Mouse (Mus musculus): ENCODE data around the gene Prkag3. TPM values are rescaled to one million over a fixed set of nuclear protein-coding genes. Genes with fewer than 3 reads are reported as not detected.

Prkag3 gene
- polyA plus RNA-seq, 1 experiment = not detected

- Histone ChIP-seq H3K4me3 (ENCODE audit: insufficient read depth, low read length) (peak overlapping the region; percentile 89), H3K4me1 (ENCODE audit: control insufficient read depth, insufficient read depth, low read length) (peaks cover 18% of the 10 kb centered on the region), H3K27ac (ENCODE audit: insufficient read depth, low read depth, low read length) (peak overlapping the region; percentile 100)
- TF ChIP-seq CTCF (IDR thresholded peaks at IDR 0.05; ENCODE audit: low read depth, low read length) = no peak
- no peak for TF ChIP-seq POLR2A (IDR thresholded peaks at IDR 0.05; ENCODE audit: borderline replicate concordance, low read depth, low read length)
Measured at GRCm38 (mm10) chr1:74715468-74715867, 33.6 kb downstream of the Prkag3 start.

- Histone ChIP-seq H3K4me3 (ENCODE audit: insufficient read depth, low read length) (peak overlapping the region; percentile 89), H3K4me1 (ENCODE audit: control insufficient read depth, insufficient read depth, low read length) (peaks cover 18% of the 10 kb centered on the region), H3K27ac (ENCODE audit: insufficient read depth, low read depth, low read length) (peak overlapping the region; percentile 100)
- TF ChIP-seq POLR2A (IDR thresholded peaks at IDR 0.05; ENCODE audit: borderline replicate concordance, low read depth, low read length) = no peak
- no peak for TF ChIP-seq CTCF (IDR thresholded peaks at IDR 0.05; ENCODE audit: low read depth, low read length)
Measured at GRCm38 (mm10) chr1:74714967-74715366, 34.1 kb downstream of the Prkag3 start.

- Histone ChIP-seq H3K4me1 (ENCODE audit: control insufficient read depth, insufficient read depth, low read length) (peaks cover 18% of the 10 kb centered on the region), H3K4me3 (ENCODE audit: insufficient read depth, low read length) (peak overlapping the region; percentile 89), H3K27ac (ENCODE audit: insufficient read depth, low read depth, low read length) (peak overlapping the region; percentile 100)
- TF ChIP-seq POLR2A (IDR thresholded peaks at IDR 0.05; ENCODE audit: borderline replicate concordance, low read depth, low read length) = no peak
- TF ChIP-seq CTCF (IDR thresholded peaks at IDR 0.05; ENCODE audit: low read depth, low read length) = no peak
Measured at GRCm38 (mm10) chr1:74713859-74714730, 34.9 kb downstream of the Prkag3 start.

GRCm38 (mm10) chr1:74713099-74713858 lies 35.7 kb downstream of the Prkag3 start, which contains the start of gene Cyp27a1:
Gene Cyp27a1, plus strand, starts transcription at chr1:74713574.
- Histone ChIP-seq H3K27ac (ENCODE audit: insufficient read depth, low read depth, low read length) (peak within 1 kb of the TSS; percentile 100), H3K4me1 (ENCODE audit: control insufficient read depth, insufficient read depth, low read length) (peaks cover 18% of the 10 kb centered on the region), H3K4me3 (ENCODE audit: insufficient read depth, low read length) (peak within 1 kb of the TSS; percentile 89)
- TF ChIP-seq POLR2A (IDR thresholded peaks at IDR 0.05; ENCODE audit: borderline replicate concordance, low read depth, low read length) = no peak; the same call in 1 of the 2 replicates
- TF ChIP-seq CTCF (IDR thresholded peaks at IDR 0.05; ENCODE audit: low read depth, low read length) = no peak

- TF ChIP-seq CTCF (IDR thresholded peaks at IDR 0.05; ENCODE audit: low read depth, low read length) (no peak), POLR2A (IDR thresholded peaks at IDR 0.05; ENCODE audit: borderline replicate concordance, low read depth, low read length) (no peak)
- H3K4me1 ChIP-seq (ENCODE audit: control insufficient read depth, insufficient read depth, low read length) = peaks cover 18% of the 10 kb centered on the region
- peak overlapping the region; percentile 89 for H3K4me3 ChIP-seq (ENCODE audit: insufficient read depth, low read length)
- H3K27ac ChIP-seq (ENCODE audit: insufficient read depth, low read depth, low read length) = peak overlapping the region; percentile 100
Measured at GRCm38 (mm10) chr1:74712461-74713098, 36.4 kb downstream of the Prkag3 start.

GRCm38 (mm10) chr1:74712046-74712445 lies 37.0 kb downstream of the Prkag3 start:
- Histone ChIP-seq H3K4me1 (ENCODE audit: control insufficient read depth, insufficient read depth, low read length) (peaks cover 17% of the 10 kb centered on the region), H3K27ac (ENCODE audit: insufficient read depth, low read depth, low read length) (peak overlapping the region; percentile 100), H3K4me3 (ENCODE audit: insufficient read depth, low read length) (peak overlapping the region; percentile 55)
- no peak for TF ChIP-seq POLR2A (IDR thresholded peaks at IDR 0.05; ENCODE audit: borderline replicate concordance, low read depth, low read length)
- no peak for TF ChIP-seq CTCF (IDR thresholded peaks at IDR 0.05; ENCODE audit: low read depth, low read length)

GRCm38 (mm10) chr1:74709566-74709965 lies 39.5 kb downstream of the Prkag3 start:
- TF ChIP-seq CTCF (IDR thresholded peaks at IDR 0.05; ENCODE audit: low read depth, low read length) (no peak), POLR2A (IDR thresholded peaks at IDR 0.05; ENCODE audit: borderline replicate concordance, low read depth, low read length) (no peak)
- Histone ChIP-seq H3K27ac (ENCODE audit: insufficient read depth, low read depth, low read length) (no peak overlapping the region), H3K4me3 (ENCODE audit: insufficient read depth, low read length) (no peak overlapping the region), H3K4me1 (ENCODE audit: control insufficient read depth, insufficient read depth, low read length) (peaks cover 7% of the 10 kb centered on the region)

- H3K4me3 ChIP-seq (ENCODE audit: insufficient read depth, low read length) = no peak overlapping the region
- TF ChIP-seq CTCF (IDR thresholded peaks at IDR 0.05; ENCODE audit: low read depth, low read length) (no peak), POLR2A (IDR thresholded peaks at IDR 0.05; ENCODE audit: borderline replicate concordance, low read depth, low read length) (no peak)
- H3K4me1 ChIP-seq (ENCODE audit: control insufficient read depth, insufficient read depth, low read length) = peaks cover 20% of the 10 kb centered on the region
- no peak overlapping the region for H3K27ac ChIP-seq (ENCODE audit: insufficient read depth, low read depth, low read length)
Measured at GRCm38 (mm10) chr1:74705016-74705415, 44.0 kb downstream of the Prkag3 start.

GRCm38 (mm10) chr1:74704156-74704555 lies 44.9 kb downstream of the Prkag3 start:
- Histone ChIP-seq H3K4me3 (ENCODE audit: insufficient read depth, low read length) (no peak overlapping the region), H3K27ac (ENCODE audit: insufficient read depth, low read depth, low read length) (no peak overlapping the region), H3K4me1 (ENCODE audit: control insufficient read depth, insufficient read depth, low read length) (peaks cover 21% of the 10 kb centered on the region)
- TF ChIP-seq CTCF (IDR thresholded peaks at IDR 0.05; ENCODE audit: low read depth, low read length) (no peak), POLR2A (IDR thresholded peaks at IDR 0.05; ENCODE audit: borderline replicate concordance, low read depth, low read length) (no peak)

Measured in bone marrow macrophage, adult 2 months (primary cell).